Mouse (Mus musculus) heart, postnatal 14 days (tissue): ENCODE results near the gene Sycp2l. TPM values are rescaled to one million over a fixed set of nuclear protein-coding genes. Genes with fewer than 3 reads are reported as not detected.
A peak's percentile ranks its signal among the peaks of the same experiment; 100 is the strongest.

Experiments used
- DNase-seq, 2 experiments: peaks; one replicate each; pipeline ENCODE4 v3.0.0; 2021 to 2022
- intact Hi-C: fragments of 180-260 bp; cut with DNase I; formaldehyde crosslinking; loops from one replicate; pipeline ENCODE4 v1.15.1; 2025
- long read RNA-seq, 2 experiments: library from polyadenylated mRNA; stranded (forward); transcript quantifications; one replicate each; pipeline ENCODE4 v2.0.0; 2021
- total RNA-seq, 2 experiments: library from RNA; stranded (reverse); gene quantifications; 2 replicates each; pipeline ENCODE4 v1.2.3; 2021

Sycp2l gene
- not detected for total RNA-seq
- long read RNA-seq, experiment 1: 0 reads
- long read RNA-seq, experiment 2: 0 reads

DNA sequence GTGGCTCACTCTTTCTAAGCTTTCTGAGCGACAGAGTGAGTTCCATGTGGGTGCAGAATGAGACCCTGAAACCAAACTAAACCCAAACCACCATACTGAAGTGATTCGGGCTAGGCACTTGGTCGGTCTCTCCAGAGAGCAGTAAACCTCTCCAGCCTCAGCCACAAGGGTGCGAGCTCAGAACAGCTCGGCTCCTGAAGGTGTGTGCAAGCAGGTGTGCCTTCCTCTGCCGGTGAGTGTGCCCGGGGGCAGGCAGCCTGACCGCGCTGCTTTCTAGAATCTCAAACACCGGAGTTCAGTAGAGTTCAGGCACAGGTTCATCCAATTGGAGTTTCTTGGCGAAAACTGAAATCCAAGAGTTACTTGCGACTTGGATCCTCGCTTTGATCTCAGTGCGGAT, at the start of gene Sycp2l:
Gene Sycp2l (plus strand): TSS at position 368 of the 400 bp plus-strand sequence.
- intact Hi-C loops: no loop called here
- no peak for DNase-seq

DNA sequence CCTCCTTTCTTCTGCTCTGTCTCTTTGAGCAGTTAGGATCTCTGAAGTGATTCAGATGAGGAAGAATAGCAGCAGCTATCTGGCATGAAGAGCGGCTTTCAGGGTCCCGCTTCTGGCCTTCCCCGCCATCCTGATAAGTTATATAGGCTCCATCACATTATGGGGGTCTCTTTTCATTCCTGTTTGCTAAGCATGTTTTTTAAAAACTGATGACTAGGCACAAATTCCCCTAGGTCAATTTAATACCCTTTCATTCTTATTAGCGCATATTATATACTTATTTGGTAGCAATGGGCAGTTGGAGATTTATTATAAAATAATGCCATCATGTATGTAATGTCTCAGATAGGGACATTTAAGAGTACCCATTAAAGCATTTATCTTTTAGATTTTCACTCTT, 46.5 kb upstream of the Sycp2l start:
- intact Hi-C loops: no loop called here
- no peak for DNase-seq

DNA sequence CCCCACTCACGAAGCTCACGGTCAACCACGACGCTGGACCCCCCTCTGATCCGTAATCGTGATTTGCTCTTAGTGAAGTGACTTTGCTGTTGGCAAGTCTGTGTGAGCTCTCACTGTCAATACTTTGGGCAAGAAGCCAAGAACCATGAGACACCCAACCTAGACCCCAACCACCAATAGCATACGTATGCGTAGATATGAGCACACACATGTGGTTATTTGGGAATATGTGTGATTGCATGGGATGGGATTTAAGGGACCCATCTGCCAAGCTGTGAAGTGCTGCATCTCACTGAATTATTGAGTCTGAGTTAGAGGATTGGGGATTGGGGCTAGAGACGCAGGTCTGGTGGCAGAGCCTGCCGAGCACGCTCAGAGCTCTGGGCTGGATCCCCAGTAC, 42.5 kb upstream of the Sycp2l start:
- no peak for DNase-seq
- intact Hi-C loops: no loop called here

GRCm38 (mm10) chr13:41073819-41074218, 40.3 kb upstream of the Sycp2l start:
- DNase-seq: no peak
- intact Hi-C loops: no loop called here

- no peak for DNase-seq
- intact Hi-C loops: no loop called here
Observed at GRCm38 (mm10) chr13:41077921-41078320, 36.2 kb upstream of the Sycp2l start.

- DNase-seq: no peak
- intact Hi-C loops: no loop called here
Observed at GRCm38 (mm10) chr13:41078690-41079420, 35.3 kb upstream of the Sycp2l start.

- intact Hi-C loops: no loop called here
- peak; percentile 22 to 28 for DNase-seq
Observed at GRCm38 (mm10) chr13:41079421-41079780, 34.7 kb upstream of the Sycp2l start, which contains the start of gene Mak. Gene Mak, minus strand, starts transcription at chr13:41079706.

DNA sequence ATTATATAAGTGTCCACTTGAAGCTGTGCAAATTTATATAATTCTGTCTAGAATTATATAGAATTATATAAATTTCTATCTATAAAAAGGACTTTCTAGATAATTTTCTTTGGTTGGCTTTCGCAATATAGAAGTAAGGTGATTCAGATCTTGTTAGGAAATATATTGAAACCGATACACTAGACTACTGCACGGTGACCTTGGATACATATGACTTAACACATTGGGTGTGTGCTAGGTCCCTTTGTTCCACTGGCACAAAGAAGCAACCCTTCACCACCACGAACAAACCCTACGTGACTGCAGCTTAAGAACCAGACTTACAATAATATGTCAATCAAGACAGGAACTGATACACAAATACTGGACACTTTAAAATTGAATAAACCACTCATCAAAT, 34.2 kb upstream of the Sycp2l start:
- no peak for DNase-seq
- intact Hi-C loops: no loop called here

- intact Hi-C loops: no loop called here
- DNase-seq: no peak
Observed at GRCm38 (mm10) chr13:41080700-41081099, 33.4 kb upstream of the Sycp2l start.

DNA sequence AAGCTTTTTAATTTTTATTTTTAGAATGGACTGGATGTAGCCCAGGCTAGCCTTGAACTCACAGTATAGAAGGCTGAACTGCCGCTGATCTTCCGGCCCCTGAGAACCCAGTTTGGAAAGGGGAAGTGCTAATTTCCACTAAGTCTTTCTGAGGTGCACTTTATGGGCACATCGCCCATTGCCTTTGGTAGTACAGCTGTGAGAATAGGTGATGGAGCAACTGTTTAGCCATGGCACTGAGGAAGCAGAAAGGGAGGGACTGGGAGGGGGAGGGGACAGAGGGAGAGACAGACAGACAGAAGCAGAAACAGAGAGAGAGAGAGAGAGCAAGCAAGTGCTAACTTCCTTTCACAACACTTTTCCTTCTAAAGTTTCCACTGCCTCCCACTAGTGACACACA, 29.6 kb upstream of the Sycp2l start:
- no peak for DNase-seq

DNA sequence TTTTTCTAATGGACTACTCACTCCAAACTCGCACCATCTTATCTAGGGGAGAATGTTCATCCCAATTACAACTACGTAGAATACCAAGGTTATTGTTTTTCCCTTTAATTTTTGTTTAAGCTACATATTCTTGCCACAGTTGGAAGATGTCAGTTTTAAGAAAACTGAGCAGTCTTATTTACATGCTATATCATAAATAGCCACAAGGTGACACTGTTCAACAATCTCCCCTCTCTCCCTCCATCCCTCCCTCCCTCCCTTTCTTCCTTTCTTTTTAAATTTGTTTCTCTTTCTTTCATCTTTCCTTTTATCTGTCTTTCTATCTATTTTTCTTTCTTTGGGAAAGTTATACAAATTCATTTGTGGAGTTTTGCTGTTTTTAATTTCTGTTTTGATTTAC, 29.0 kb upstream of the Sycp2l start:
- intact Hi-C loops: loop anchor here (5.0 kb wide), 1 partner anchor 152 kb away; no protein-coding TSS in a partner anchor
- DNase-seq: no peak

More for the DNA sequence above, 29.6 kb upstream of the Sycp2l start:
- intact Hi-C loops: no loop called here

DNA sequence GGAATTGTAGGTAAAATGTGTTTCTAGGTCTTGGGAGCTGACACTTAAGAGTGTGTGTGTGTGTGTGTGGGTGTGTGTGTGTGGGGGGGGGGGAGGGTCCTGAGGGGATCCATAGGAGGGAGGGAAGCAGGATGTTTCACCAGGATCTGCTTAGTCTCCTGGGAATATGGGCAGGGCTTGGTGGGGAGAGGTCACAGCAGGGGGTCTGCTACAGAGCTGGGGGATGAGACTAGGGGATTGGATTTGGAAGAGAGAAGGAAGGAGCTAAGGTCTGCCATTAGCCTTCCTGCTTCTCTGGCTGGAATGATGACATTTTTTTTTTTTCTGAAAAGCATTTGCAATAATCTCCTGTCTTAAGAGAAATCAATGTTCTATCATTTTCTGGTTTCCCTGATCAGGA, 25.4 kb upstream of the Sycp2l start:
- intact Hi-C loops: loop anchor here (5.0 kb wide), 1 partner anchor 149 kb away; no protein-coding TSS in a partner anchor
- no peak for DNase-seq

GRCm38 (mm10) chr13:41091271-41091670, 22.8 kb upstream of the Sycp2l start:
- intact Hi-C loops: no loop called here

GRCm38 (mm10) chr13:41094160-41094559, 19.9 kb upstream of the Sycp2l start:
- DNase-seq: no peak
- intact Hi-C loops: no loop called here

More at GRCm38 (mm10) chr13:41091271-41091670, 22.8 kb upstream of the Sycp2l start:
- DNase-seq: no peak

DNA sequence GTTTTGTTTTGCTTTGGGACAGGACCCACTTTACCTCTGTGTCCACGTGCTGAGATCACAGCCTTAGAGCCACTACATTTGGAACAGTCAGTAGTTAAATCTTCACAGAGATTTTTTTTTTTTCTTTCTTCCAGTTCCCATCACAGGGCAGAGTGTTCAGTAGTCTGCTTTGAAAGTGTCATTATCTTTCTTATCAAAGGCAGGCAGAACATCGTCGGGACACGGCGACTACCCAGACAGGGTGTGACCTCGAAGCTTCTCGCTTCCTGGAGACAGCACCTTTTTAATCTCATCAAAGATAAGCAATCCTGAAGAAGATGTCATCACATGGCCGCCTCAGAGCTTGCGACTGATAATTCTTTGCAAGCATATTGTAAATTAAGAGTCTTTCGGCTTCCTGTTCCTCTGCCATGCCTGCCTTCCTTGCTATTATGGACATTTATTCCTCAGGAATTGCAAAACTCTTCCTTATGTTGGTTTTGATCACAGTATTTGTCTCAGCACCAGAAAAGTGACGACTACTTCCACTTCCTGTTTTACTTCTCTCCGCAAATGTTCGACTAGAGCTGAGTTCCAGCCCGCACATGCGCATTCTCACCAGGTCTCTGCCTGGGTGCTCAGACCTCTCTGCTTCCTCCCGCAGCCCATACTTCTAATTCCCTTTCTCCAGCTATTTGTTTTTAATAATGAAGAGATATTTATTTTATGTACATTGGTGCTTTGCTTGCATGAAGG, 16.6 kb upstream of the Sycp2l start:
- DNase-seq: peak; percentile 25 to 26

DNA sequence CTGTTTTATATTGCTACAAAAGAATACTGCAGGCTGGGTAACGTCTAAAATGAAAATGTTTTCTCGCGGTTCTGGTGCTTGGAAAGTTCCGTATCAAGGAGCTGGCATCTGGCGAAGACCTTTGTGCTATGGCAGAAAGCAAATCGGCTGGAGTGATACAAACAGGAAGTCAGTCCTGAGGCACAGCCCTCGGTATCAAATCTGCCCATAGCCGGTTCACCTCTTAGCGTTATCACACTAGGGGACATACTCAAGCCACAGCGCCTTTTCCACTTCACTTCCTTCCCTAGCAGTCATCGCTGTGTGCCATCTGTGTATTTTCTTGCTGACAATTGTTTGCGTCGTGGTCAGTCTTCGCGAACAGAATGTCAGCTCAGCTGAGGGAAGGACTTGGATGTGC, 15.8 kb upstream of the Sycp2l start:
- DNase-seq: no peak
- intact Hi-C loops: no loop called here

More for the DNA sequence above, 16.6 kb upstream of the Sycp2l start:
- intact Hi-C loops: no loop called here

DNA sequence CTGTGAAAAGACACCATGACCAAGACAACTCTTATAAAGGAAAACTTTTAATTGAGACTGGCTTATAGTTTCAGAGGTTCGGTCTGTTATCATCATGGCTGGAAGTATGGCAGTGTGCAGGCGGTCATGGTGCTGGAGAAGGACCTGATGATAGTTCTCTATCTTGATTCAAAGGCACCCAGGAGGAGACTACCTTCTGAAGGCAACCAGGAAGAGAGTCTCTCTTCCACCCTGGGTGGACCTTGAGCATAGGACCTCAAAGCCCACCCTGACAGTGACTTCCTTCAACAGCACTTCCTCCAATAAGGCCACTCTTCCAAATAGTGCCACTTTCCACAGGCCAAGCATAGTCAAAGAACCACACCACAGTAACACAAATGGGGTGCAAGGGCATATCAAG, 14.1 kb upstream of the Sycp2l start:
- intact Hi-C loops: no loop called here
- no peak for DNase-seq

- intact Hi-C loops: no loop called here
- DNase-seq: no peak
Observed at GRCm38 (mm10) chr13:41103841-41104525, 10.1 kb upstream of the Sycp2l start.

GRCm38 (mm10) chr13:41105541-41105940, 8.6 kb upstream of the Sycp2l start:
- intact Hi-C loops: no loop called here
- no peak for DNase-seq

GRCm38 (mm10) chr13:41110935-41111334, 3.2 kb upstream of the Sycp2l start, which contains the start of gene Gcm2:
Gene Gcm2, minus strand, starts transcription at chr13:41111035.
- no peak for DNase-seq
- intact Hi-C loops: no loop called here
